Mouse (Mus musculus) C2C12 (cell line): ENCODE results near the gene Phgr1. TPM values are rescaled to one million over a fixed set of nuclear protein-coding genes. Genes with fewer than 3 reads are reported as not detected.
A peak's percentile ranks its signal among the peaks of the same experiment; 100 is the strongest.

Experiments used
- H3K27me3 ChIP-seq: one replicate; pipeline ENCODE4 v1.6.1; 2011; ENCODE audit not compliant: control insufficient read depth, insufficient read depth, insufficient read length
- H3K36me3 ChIP-seq: one replicate; pipeline ENCODE4 v1.6.1; 2011; ENCODE audit not compliant: control insufficient read depth, insufficient read depth
- H3K4me3 ChIP-seq: one replicate; pipeline ENCODE4 v1.5.1; 2011; ENCODE audit warnings: mild to moderate bottlenecking, control low read depth; ENCODE audit not compliant: poor library complexity, insufficient read depth, severe bottlenecking
- H3K79me2 ChIP-seq: one replicate; pipeline ENCODE4 v1.6.1; 2011; ENCODE audit not compliant: control insufficient read depth, insufficient read depth
- H3K79me3 ChIP-seq: one replicate; pipeline ENCODE4 v1.6.1; 2011; ENCODE audit warnings: low read depth, control low read depth
- H3ac ChIP-seq: one replicate; pipeline ENCODE3; 2011; ENCODE audit warnings: low read depth; ENCODE audit not compliant: control insufficient read depth, insufficient read length
- CEBPB ChIP-seq: IDR thresholded peaks from one replicate; pipeline ENCODE4 v1.6.1; 2011; ENCODE audit warnings: low read depth, mild to moderate bottlenecking, control low read depth, moderate library complexity
- CTCF ChIP-seq: IDR thresholded peaks from one replicate; pipeline ENCODE4 v1.5.1; 2011; ENCODE audit not compliant: control insufficient read depth, insufficient read depth, insufficient read length
- FOSL1 ChIP-seq: IDR thresholded peaks from one replicate; pipeline ENCODE4 v1.8.0; 2011; ENCODE audit warnings: mild to moderate bottlenecking, low read length; ENCODE audit not compliant: poor library complexity, insufficient read depth, severe bottlenecking
- MAX ChIP-seq: IDR thresholded peaks from one replicate; pipeline ENCODE4 v1.6.1; 2011; ENCODE audit warnings: mild to moderate bottlenecking, control low read depth
- MYOD1 ChIP-seq: IDR thresholded peaks from one replicate; pipeline ENCODE4 v1.6.1; 2011; ENCODE audit warnings: low read depth; ENCODE audit not compliant: control insufficient read depth, insufficient read length
- MYOG ChIP-seq: IDR thresholded peaks from one replicate; pipeline ENCODE4 v1.6.1; 2011; ENCODE audit not compliant: control insufficient read depth, insufficient read length; ENCODE audit errors: extremely low read depth
- USF1 ChIP-seq: IDR thresholded peaks from one replicate; pipeline ENCODE4 v1.6.1; 2011; ENCODE audit warnings: low read depth, mild to moderate bottlenecking, control low read depth, moderate library complexity
- polyA plus RNA-seq: library from polyadenylated mRNA; unstranded; fragments of >200 nt; fragmentation: generic; extraction: Trizol; gene quantifications from one replicate; pipeline ENCODE4 v1.2.1, GENCODE M21; 2012; ENCODE audit warnings: missing spikeins

The Phgr1 gene
- polyA plus RNA-seq, 1 experiment, result not detected

DNA sequence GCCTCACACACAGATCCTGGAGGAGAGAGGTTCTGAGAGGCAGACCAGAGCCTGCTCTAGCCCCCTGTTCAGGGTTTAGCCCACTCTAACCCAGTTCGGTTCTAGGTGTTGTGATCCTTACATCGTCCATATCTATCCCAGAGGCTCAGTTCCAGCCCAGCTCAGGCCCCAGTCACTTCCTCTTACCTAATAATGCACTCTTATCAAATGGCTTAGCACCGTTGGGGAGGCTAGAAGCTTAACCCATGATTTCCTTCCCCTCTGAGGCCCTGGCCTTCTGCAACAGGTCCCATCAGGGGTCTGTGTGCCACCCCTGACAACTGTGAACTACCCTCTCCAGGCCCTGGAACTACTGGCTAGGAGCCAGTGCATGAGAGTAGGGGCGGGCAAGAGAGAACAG, 43.4 kb upstream of the Phgr1 start:
- no peak overlapping the region for H3K4me3 ChIP-seq
- TF ChIP-seq MYOD1, result no peak
- no peak for TF ChIP-seq USF1
- no peak for TF ChIP-seq MYOG
- no peak for TF ChIP-seq FOSL1
- no peak for TF ChIP-seq MAX
- no peak for TF ChIP-seq CEBPB
- TF ChIP-seq CTCF, result no peak
- H3K79me3 ChIP-seq, result no peaks in the 10 kb centered on the region
- H3ac ChIP-seq, result no peak overlapping the region
- peaks cover 71% of the 10 kb centered on the region for H3K27me3 ChIP-seq
- no peaks in the 10 kb centered on the region for H3K79me2 ChIP-seq
- no peaks in the 10 kb centered on the region for H3K36me3 ChIP-seq

GRCm38 (mm10) chr2:118729816-118730621, 42.5 kb upstream of the Phgr1 start:
- no peak for TF ChIP-seq CTCF
- TF ChIP-seq MYOD1, result no peak
- no peak for TF ChIP-seq USF1
- TF ChIP-seq CEBPB, result no peak
- no peak for TF ChIP-seq FOSL1
- no peak for TF ChIP-seq MAX
- TF ChIP-seq MYOG, result no peak

GRCm38 (mm10) chr2:118730622-118730915, 42.0 kb upstream of the Phgr1 start:
- TF ChIP-seq CTCF (peak; percentile 13), FOSL1 (no peak), MYOD1 (peak; percentile 35), MYOG (no peak)
- Histone ChIP-seq H3K4me3 (no peak overlapping the region), H3K79me3 (no peaks in the 10 kb centered on the region), H3K36me3 (no peaks in the 10 kb centered on the region), H3K79me2 (no peaks in the 10 kb centered on the region), H3ac (no peak overlapping the region), H3K27me3 (peaks cover 60% of the 10 kb centered on the region)

More at GRCm38 (mm10) chr2:118729816-118730621, 42.5 kb upstream of the Phgr1 start:
- H3ac ChIP-seq, result no peak overlapping the region
- no peaks in the 10 kb centered on the region for H3K79me2 ChIP-seq
- no peaks in the 10 kb centered on the region for H3K36me3 ChIP-seq
- no peaks in the 10 kb centered on the region for H3K79me3 ChIP-seq
- peaks cover 65% of the 10 kb centered on the region for H3K27me3 ChIP-seq
- H3K4me3 ChIP-seq, result no peak overlapping the region

DNA sequence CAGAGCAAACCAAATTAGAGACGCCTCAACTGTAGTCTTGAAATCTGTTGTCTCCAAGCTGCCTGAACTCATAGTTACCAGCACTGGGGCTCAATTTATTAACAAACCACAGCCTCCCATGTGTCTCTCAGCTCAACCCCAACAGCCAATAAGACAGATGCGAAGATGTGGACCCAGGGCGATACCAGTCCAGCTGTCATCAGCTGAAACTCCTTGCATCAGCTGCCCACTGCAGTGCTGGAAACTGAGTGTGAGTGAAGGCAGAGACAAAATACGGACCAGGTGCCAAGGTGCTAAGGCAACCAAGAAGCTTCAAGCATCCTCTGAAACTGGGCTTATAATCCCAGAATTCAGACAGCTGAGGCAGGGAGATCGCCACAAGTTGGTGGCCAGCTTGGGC, 40.6 kb upstream of the Phgr1 start:
- no peaks in the 10 kb centered on the region for H3K79me2 ChIP-seq
- no peaks in the 10 kb centered on the region for H3K79me3 ChIP-seq
- peaks cover 46% of the 10 kb centered on the region for H3K27me3 ChIP-seq
- no peak overlapping the region for H3K4me3 ChIP-seq
- TF ChIP-seq CTCF, result no peak
- TF ChIP-seq USF1, result no peak
- no peak for TF ChIP-seq MYOD1
- TF ChIP-seq MYOG, result no peak
- no peak for TF ChIP-seq CEBPB
- no peak for TF ChIP-seq MAX
- no peak for TF ChIP-seq FOSL1
- no peaks in the 10 kb centered on the region for H3K36me3 ChIP-seq
- H3ac ChIP-seq, result no peak overlapping the region

DNA sequence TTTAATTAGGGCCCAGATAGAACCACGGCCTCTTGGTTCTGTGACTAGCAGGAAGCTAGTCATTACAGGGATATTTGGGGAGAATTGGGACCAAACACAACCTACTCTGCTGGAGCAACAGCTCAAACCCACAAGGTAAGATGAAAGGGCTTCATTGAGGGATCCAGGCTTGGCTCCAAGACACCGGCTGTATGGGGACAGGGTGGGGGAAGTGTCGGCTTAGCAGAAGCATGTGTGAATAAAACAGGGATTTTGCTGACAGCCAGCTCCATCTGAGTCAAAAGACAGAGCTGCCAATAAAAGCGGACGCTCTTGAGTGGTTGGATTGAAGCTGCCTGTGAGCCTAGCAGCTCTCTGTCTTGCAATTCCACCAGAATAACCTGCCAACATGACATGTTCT, 39.2 kb upstream of the Phgr1 start:
- Histone ChIP-seq H3K4me3 (no peak overlapping the region), H3K36me3 (no peaks in the 10 kb centered on the region), H3ac (no peak overlapping the region), H3K27me3 (peaks cover 35% of the 10 kb centered on the region), H3K79me2 (no peaks in the 10 kb centered on the region), H3K79me3 (no peaks in the 10 kb centered on the region)
- TF ChIP-seq MYOG (no peak), CTCF (no peak), MAX (no peak), MYOD1 (no peak), CEBPB (no peak), USF1 (no peak), FOSL1 (no peak)

DNA sequence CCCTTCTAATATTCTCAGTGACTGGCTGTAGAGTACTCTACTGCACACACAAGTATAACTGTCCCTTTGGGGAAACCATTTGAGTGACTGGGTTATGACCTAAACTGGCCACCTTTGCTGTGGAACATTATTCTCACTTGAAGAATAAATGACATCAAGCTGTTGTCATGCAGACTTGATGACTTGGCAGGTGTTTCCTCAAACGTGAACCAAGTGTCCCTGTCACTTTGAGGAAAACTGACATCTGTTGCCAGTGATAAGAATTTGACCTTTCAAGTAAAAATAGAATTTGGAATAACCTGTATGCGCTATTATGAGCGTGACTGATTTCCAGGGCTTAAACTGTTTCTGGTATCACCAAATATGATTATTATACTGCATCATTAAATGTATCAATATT, 32.2 kb upstream of the Phgr1 start:
- Histone ChIP-seq H3K79me3 (no peaks in the 10 kb centered on the region), H3K36me3 (no peaks in the 10 kb centered on the region), H3K27me3 (no peaks in the 10 kb centered on the region), H3K79me2 (no peaks in the 10 kb centered on the region), H3ac (no peak overlapping the region), H3K4me3 (no peak overlapping the region)
- TF ChIP-seq CEBPB (no peak), FOSL1 (no peak), MAX (no peak)
